Mouse (Mus musculus) MEL (cell line): ENCODE data around the gene Tmem33. TPM values are rescaled to one million over a fixed set of nuclear protein-coding genes. Genes with fewer than 3 reads are reported as not detected.

Experiments
- DNase-seq: peaks from one replicate; pipeline ENCODE4 v3.0.0; 2011; ENCODE audit warnings: low read depth, low spot score
- H3K27ac ChIP-seq: 2 replicates; pipeline ENCODE4 v1.5.1; 2012; ENCODE audit warnings: low read depth, mild to moderate bottlenecking, control low read depth, low read length, moderate library complexity; ENCODE audit not compliant: control insufficient read depth
- H3K27me3 ChIP-seq, 2 experiments: fragments of 150-350 bp in 1 of 2; sonication (generic) in 1 of 2; 2 replicates each; pipeline ENCODE4 v1.6.1; 2012; ENCODE audit warnings: low read length in 2 of 2, mild to moderate bottlenecking in 2 of 2, improper control_type of control experiment in 1 of 2, moderate library complexity in 1 of 2; ENCODE audit not compliant: insufficient read depth in 2 of 2, control insufficient read depth in 1 of 2
- H3K36me3 ChIP-seq, 2 experiments: 2 replicates each; pipeline ENCODE4 v1.6.1; 2012 to 2014; ENCODE audit warnings: low read length in 2 of 2, improper control_type of control experiment in 1 of 2, inconsistent platforms in 1 of 2, mild to moderate bottlenecking in 1 of 2; ENCODE audit not compliant: insufficient read depth in 2 of 2, control insufficient read depth in 1 of 2
- H3K4me1 ChIP-seq, 2 experiments: fragments of 150-350 bp in 1 of 2; sonication (generic) in 1 of 2; 2 replicates each; pipeline ENCODE4 v1.6.1; 2012; ENCODE audit warnings: low read length in 2 of 2, improper control_type of control experiment in 1 of 2, mild to moderate bottlenecking in 1 of 2; ENCODE audit not compliant: insufficient read depth in 2 of 2, control insufficient read depth in 1 of 2
- H3K4me3 ChIP-seq, 2 experiments: fragments of 150-350 bp in 1 of 2; sonication (generic) in 1 of 2; 2 replicates each; pipeline ENCODE4 v1.5.1; 2012; ENCODE audit warnings: low read depth in 2 of 2, low read length in 2 of 2, mild to moderate bottlenecking in 2 of 2, moderate library complexity in 2 of 2, control low read depth in 1 of 2, improper control_type of control experiment in 1 of 2; ENCODE audit not compliant: control insufficient read depth in 1 of 2, insufficient read depth in 1 of 2
- H3K79me2 ChIP-seq: 2 replicates; pipeline ENCODE4 v1.6.1; 2012; ENCODE audit warnings: mild to moderate bottlenecking, low read length, moderate library complexity; ENCODE audit not compliant: control insufficient read depth, poor library complexity, insufficient read depth
- H3K9ac ChIP-seq: 2 replicates; pipeline ENCODE4 v1.6.1; 2012; ENCODE audit warnings: low read depth, mild to moderate bottlenecking, control low read depth, low read length, moderate library complexity; ENCODE audit not compliant: control insufficient read depth, poor library complexity, severe bottlenecking
- H3K9me3 ChIP-seq: fragments of 150-350 bp; sonication (generic); replicated peaks from 2 replicates; pipeline ENCODE4 v1.6.1; 2012; ENCODE audit warnings: mild to moderate bottlenecking, low read length, improper control_type of control experiment, moderate library complexity; ENCODE audit not compliant: insufficient read depth
- BHLHE40 ChIP-seq: IDR thresholded peaks from 2 replicates; pipeline ENCODE4 v1.6.1; 2012; ENCODE audit warnings: low read depth, mild to moderate bottlenecking, inconsistent platforms, low read length, improper control_type of control experiment, borderline replicate concordance
- CHD2 ChIP-seq: IDR thresholded peaks from 2 replicates; pipeline ENCODE4 v1.6.1; 2011; ENCODE audit warnings: low read length, improper control_type of control experiment
- E2F4 ChIP-seq: IDR thresholded peaks from 2 replicates; pipeline ENCODE4 v1.6.1; 2011; ENCODE audit warnings: low read depth, low read length, improper control_type of control experiment, borderline replicate concordance
- GABPA ChIP-seq: IDR thresholded peaks from 2 replicates; pipeline ENCODE4 v1.6.1; 2012; ENCODE audit warnings: low read depth, mild to moderate bottlenecking, inconsistent platforms, low read length, improper control_type of control experiment, moderate library complexity
- JUND ChIP-seq: IDR thresholded peaks from 2 replicates; pipeline ENCODE4 v1.6.1; 2011; ENCODE audit warnings: low read depth, mild to moderate bottlenecking, improper control_type of control experiment, low read length
- MAFK ChIP-seq: IDR thresholded peaks from 2 replicates; pipeline ENCODE4 v1.6.1; 2011; ENCODE audit warnings: low read depth, mild to moderate bottlenecking, low read length, improper control_type of control experiment, borderline replicate concordance
- MEF2A ChIP-seq: IDR thresholded peaks from 2 replicates; pipeline ENCODE4 v1.6.1; 2014; ENCODE audit warnings: low read depth, mild to moderate bottlenecking, inconsistent platforms, low read length, improper control_type of control experiment; ENCODE audit not compliant: poor library complexity, insufficient replicate concordance, severe bottlenecking; ENCODE audit errors: extremely low read depth
- MXI1 ChIP-seq: IDR thresholded peaks from 2 replicates; pipeline ENCODE4 v1.6.1; 2011; ENCODE audit warnings: mild to moderate bottlenecking, low read depth, low read length, improper control_type of control experiment
- MYC ChIP-seq: IDR thresholded peaks from 2 replicates; pipeline ENCODE4 v1.6.1; 2011; ENCODE audit warnings: low read depth, mild to moderate bottlenecking, low read length, improper control_type of control experiment, moderate library complexity
- NELFE ChIP-seq: IDR thresholded peaks from 2 replicates; pipeline ENCODE4 v1.6.1; 2011; ENCODE audit warnings: low read depth, low read length, improper control_type of control experiment
- NRF1 ChIP-seq: IDR thresholded peaks from 2 replicates; pipeline ENCODE4 v1.6.1; 2014; ENCODE audit warnings: low read depth, mild to moderate bottlenecking, inconsistent platforms, low read length, improper control_type of control experiment, moderate library complexity; ENCODE audit not compliant: poor library complexity, insufficient read depth, severe bottlenecking
- POLR2AphosphoS2 ChIP-seq: IDR thresholded peaks from 2 replicates; pipeline ENCODE4 v1.6.1; 2011; ENCODE audit warnings: low read length, improper control_type of control experiment
- POLR2AphosphoS5 ChIP-seq: IDR thresholded peaks from 2 replicates; pipeline ENCODE4 v1.6.1; 2012; ENCODE audit warnings: low read depth, borderline replicate concordance, mild to moderate bottlenecking, inconsistent platforms, low read length, moderate library complexity, mixed read lengths
- RCOR1 ChIP-seq: IDR thresholded peaks from 2 replicates; pipeline ENCODE4 v1.6.1; 2012; ENCODE audit warnings: low read depth, mild to moderate bottlenecking, inconsistent platforms, low read length, improper control_type of control experiment
- SIN3A ChIP-seq: IDR thresholded peaks from 2 replicates; pipeline ENCODE4 v1.6.1; 2012; ENCODE audit warnings: low read length, improper control_type of control experiment, inconsistent platforms
- SMC3 ChIP-seq: IDR thresholded peaks from 2 replicates; pipeline ENCODE4 v1.6.1; 2011; ENCODE audit warnings: low read depth, low read length, improper control_type of control experiment
- TBP ChIP-seq: IDR thresholded peaks from 2 replicates; pipeline ENCODE4 v1.8.0; 2011; ENCODE audit warnings: low read depth, low read length, improper control_type of control experiment
- TCF12 ChIP-seq: IDR thresholded peaks from 2 replicates; pipeline ENCODE4 v1.6.1; 2014; ENCODE audit warnings: low read depth, mild to moderate bottlenecking, inconsistent platforms, low read length, improper control_type of control experiment, moderate library complexity
- UBTF ChIP-seq: IDR thresholded peaks from 2 replicates; pipeline ENCODE4 v1.6.1; 2012; ENCODE audit warnings: low read depth, mild to moderate bottlenecking, inconsistent platforms, low read length, improper control_type of control experiment, moderate library complexity, borderline replicate concordance; ENCODE audit not compliant: insufficient read depth
- USF2 ChIP-seq, 2 experiments: IDR thresholded peaks; 2 replicates each; pipeline ENCODE4 v1.6.1; 2011 to 2012; ENCODE audit warnings: improper control_type of control experiment in 2 of 2, low read length in 2 of 2, borderline replicate concordance in 1 of 2, inconsistent platforms in 1 of 2, low read depth in 1 of 2, mild to moderate bottlenecking in 1 of 2; ENCODE audit not compliant: insufficient read depth in 1 of 2
- polyA plus RNA-seq, 2 experiments: library from polyadenylated mRNA; stranded (reverse) in 1 of 2; unstranded in 1 of 2; fragments of >175 nt in 1 of 2; fragments of >200 nt in 1 of 2; gene quantifications; 2 replicates each; pipeline versions ENCODE4 v1.2.1 to v1.2.4; 2012; ENCODE audit warnings: low replicate concordance in 2 of 2, low read depth in 1 of 2; ENCODE audit not compliant: insufficient read length in 2 of 2, insufficient read depth in 1 of 2, missing spikeins in 1 of 2
- total RNA-seq: library from RNA; depleted of rRNA; stranded (reverse); fragments of 300-350 nt; gene quantifications from 2 replicates; pipeline ENCODE4 v1.2.3, GENCODE M21; 2012

Tmem33 gene
- total and polyA plus RNA-seq, 3 experiments = 79.3 to 312 (median 89.8) TPM

DNA sequence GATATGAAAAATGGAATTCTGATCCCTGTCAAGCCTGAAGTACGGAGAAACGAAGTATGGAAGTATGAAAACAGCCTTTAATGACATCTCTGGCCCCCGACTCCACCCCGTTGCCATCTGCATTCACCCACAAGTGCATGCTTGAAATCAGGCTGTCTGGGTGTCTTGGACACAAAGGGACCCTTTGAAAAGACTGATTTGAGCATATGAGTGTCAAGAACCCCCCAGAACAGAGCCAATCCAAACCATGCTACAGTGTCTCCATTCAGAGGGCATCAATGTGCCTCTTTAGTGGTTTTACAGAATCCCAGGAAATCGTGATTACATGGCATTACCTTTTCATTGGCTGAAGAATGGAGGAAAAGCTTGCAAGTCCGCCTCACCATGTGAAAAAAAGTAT lies 18.7 kb upstream of the Tmem33 start:
- no peaks in the 10 kb centered on the region for H3K36me3 ChIP-seq
- no peak for TF ChIP-seq MXI1
- no peak for TF ChIP-seq NRF1
- TF ChIP-seq BHLHE40 = no peak
- TF ChIP-seq MEF2A = no peak
- no peak for TF ChIP-seq GABPA
- TF ChIP-seq USF2 (IDR thresholded peaks at IDR 0.05; ENCODE audit: borderline replicate concordance in 1 of 2, insufficient read depth in 1 of 2, low read depth in 1 of 2, low read length in 2 of 2) = no peak
- TF ChIP-seq JUND = no peak
- no peak for TF ChIP-seq POLR2AphosphoS5
- TF ChIP-seq TBP = no peak
- TF ChIP-seq MAFK = no peak
- no peak for TF ChIP-seq TCF12
- no peak for TF ChIP-seq RCOR1
- no peak for TF ChIP-seq SMC3
- TF ChIP-seq CHD2 = no peak
- TF ChIP-seq POLR2AphosphoS2 = no peak
- no peak overlapping the region for H3K9ac ChIP-seq
- H3K4me1 ChIP-seq = no peaks in the 10 kb centered on the region
- no peak for DNase-seq
- no peak overlapping the region for H3K27ac ChIP-seq
- H3K9me3 ChIP-seq = no peaks in the 10 kb centered on the region
- H3K79me2 ChIP-seq = no peaks in the 10 kb centered on the region
- no peak overlapping the region for H3K4me3 ChIP-seq
- 0 out of 4 replicates have a peak, but pooled peaks cover 0 to 1% of the 10 kb centered on the region in 2 experiments for H3K27me3 ChIP-seq

DNA sequence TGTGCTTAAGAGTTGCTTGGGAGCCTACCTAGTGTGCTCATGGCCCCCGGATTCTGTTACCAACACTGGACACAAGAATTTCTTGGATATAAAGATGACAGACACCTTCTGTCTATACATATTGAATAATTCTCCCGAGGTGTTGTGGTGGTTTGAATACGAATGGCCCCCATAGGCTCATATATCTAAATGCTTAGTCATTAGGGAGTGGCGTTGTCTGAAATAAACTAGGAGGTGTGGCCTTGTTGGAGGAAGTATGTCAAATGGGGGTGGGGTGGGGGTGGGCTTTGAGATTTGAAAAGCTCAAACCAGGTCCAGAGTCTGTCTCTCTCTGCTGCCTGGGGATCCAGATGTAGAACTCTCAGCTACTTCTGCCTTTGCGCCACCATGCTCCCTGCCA lies 17.1 kb upstream of the Tmem33 start:
- no peak overlapping the region for H3K9ac ChIP-seq
- TF ChIP-seq GABPA (no peak), NELFE (no peak), SIN3A (no peak), MYC (no peak), NRF1 (no peak), E2F4 (no peak), UBTF (no peak)
- no peaks in the 10 kb centered on the region for H3K4me1 ChIP-seq
- H3K79me2 ChIP-seq = no peaks in the 10 kb centered on the region
- H3K27me3 ChIP-seq = 0 out of 4 replicates have a peak, but pooled peaks cover 0 to 1% of the 10 kb centered on the region in 2 experiments
- no peak overlapping the region for H3K27ac ChIP-seq
- no peaks in the 10 kb centered on the region for H3K9me3 ChIP-seq
- H3K36me3 ChIP-seq = no peaks in the 10 kb centered on the region
- DNase-seq = no peak
- H3K4me3 ChIP-seq = no peak overlapping the region
